Mouse (Mus musculus) brain, embryonic 14.5 days (tissue): ENCODE data around the gene Atg4c. TPM values are rescaled to one million over a fixed set of nuclear protein-coding genes. Genes with fewer than 3 reads are reported as not detected.
A peak's percentile ranks its signal among the peaks of the same experiment; 100 is the strongest.

Experiments used
- DNase-seq: peaks from one replicate; pipeline ENCODE4 v3.0.0-alpha.2; 2011; ENCODE audit warnings: low read depth
- CTCF ChIP-seq: fragments of 200-500 bp; IDR thresholded peaks from 2 replicates; pipeline ENCODE4 v1.5.1; 2012; ENCODE audit warnings: inconsistent platforms, mild to moderate bottlenecking, moderate library complexity, borderline replicate concordance; ENCODE audit not compliant: insufficient read depth, insufficient read length; ENCODE audit errors: extremely low read depth
- POLR2A ChIP-seq: fragments of 200-500 bp; IDR thresholded peaks from 2 replicates; pipeline ENCODE4 v1.6.1; 2012; ENCODE audit warnings: mild to moderate bottlenecking, inconsistent platforms, borderline replicate concordance; ENCODE audit not compliant: poor library complexity, insufficient read depth, insufficient read length, severe bottlenecking; ENCODE audit errors: extremely low read depth
- polyA plus RNA-seq: library from polyadenylated mRNA; depleted of rRNA; stranded (reverse); fragments of >200 nt; gene quantifications from 2 replicates; pipeline ENCODE4 v1.2.3, GENCODE M21; 2012

The Atg4c gene
- polyA plus RNA-seq, 1 experiment: 12.0 TPM

GRCm38 (mm10) chr4:99229371-99229770 is 35.6 kb downstream of the Atg4c start:
- TF ChIP-seq POLR2A (no peak), CTCF (no peak)

GRCm38 (mm10) chr4:99235203-99235856 is 41.6 kb downstream of the Atg4c start:
- peak; percentile 85 for DNase-seq
- TF ChIP-seq POLR2A (no peak), CTCF (peak; percentile 40; the same call in 1 of the 2 replicates)

More at GRCm38 (mm10) chr4:99229371-99229770, 35.6 kb downstream of the Atg4c start:
- DNase-seq: no peak

GRCm38 (mm10) chr4:99238305-99238704 is 44.6 kb downstream of the Atg4c start:
- DNase-seq: peak; percentile 24
- TF ChIP-seq CTCF (peak; percentile 34; the same call in 1 of the 2 replicates), POLR2A (no peak)

- no peak for DNase-seq
- TF ChIP-seq CTCF: peak; percentile 16; the same call in 1 of the 2 replicates
- TF ChIP-seq POLR2A: no peak
Observed at GRCm38 (mm10) chr4:99241674-99242073, 47.9 kb downstream of the Atg4c start.

- TF ChIP-seq POLR2A: no peak
- TF ChIP-seq CTCF: no peak
- DNase-seq: no peak
Observed at GRCm38 (mm10) chr4:99249358-99249757, 55.6 kb downstream of the Atg4c start.

GRCm38 (mm10) chr4:99249826-99250225 is 56.1 kb downstream of the Atg4c start:
- DNase-seq: no peak

GRCm38 (mm10) chr4:99252957-99253356 is 59.2 kb downstream of the Atg4c start:
- DNase-seq: no peak
- TF ChIP-seq POLR2A (no peak), CTCF (no peak)

More at GRCm38 (mm10) chr4:99249826-99250225, 56.1 kb downstream of the Atg4c start:
- TF ChIP-seq CTCF: no peak
- TF ChIP-seq POLR2A: no peak

GRCm38 (mm10) chr4:99263191-99263590 is 69.5 kb downstream of the Atg4c start:
- no peak for DNase-seq
- no peak for TF ChIP-seq POLR2A
- no peak for TF ChIP-seq CTCF

- no peak for DNase-seq
- TF ChIP-seq POLR2A (no peak), CTCF (no peak)
Observed at GRCm38 (mm10) chr4:99263663-99264062, 69.9 kb downstream of the Atg4c start.

- DNase-seq: peak; percentile 11
- no peak for TF ChIP-seq POLR2A
- TF ChIP-seq CTCF: no peak
Observed at GRCm38 (mm10) chr4:99266843-99267445, 73.2 kb downstream of the Atg4c start.

GRCm38 (mm10) chr4:99272860-99273259 is 79.1 kb downstream of the Atg4c start:
- peak; percentile 90 for DNase-seq
- no peak for TF ChIP-seq POLR2A
- no peak for TF ChIP-seq CTCF
